Mouse (Mus musculus) ZHBTc4 (cell line): ENCODE measurements around the gene Fstl4.
A peak's percentile ranks its signal among the peaks of the same experiment; 100 is the strongest.

Experiments
- DNase-seq: peaks from one replicate; pipeline ENCODE4 v3.0.0-alpha.2; 2011; ENCODE audit warnings: low read depth, low spot score

The Fstl4 gene

DNA sequence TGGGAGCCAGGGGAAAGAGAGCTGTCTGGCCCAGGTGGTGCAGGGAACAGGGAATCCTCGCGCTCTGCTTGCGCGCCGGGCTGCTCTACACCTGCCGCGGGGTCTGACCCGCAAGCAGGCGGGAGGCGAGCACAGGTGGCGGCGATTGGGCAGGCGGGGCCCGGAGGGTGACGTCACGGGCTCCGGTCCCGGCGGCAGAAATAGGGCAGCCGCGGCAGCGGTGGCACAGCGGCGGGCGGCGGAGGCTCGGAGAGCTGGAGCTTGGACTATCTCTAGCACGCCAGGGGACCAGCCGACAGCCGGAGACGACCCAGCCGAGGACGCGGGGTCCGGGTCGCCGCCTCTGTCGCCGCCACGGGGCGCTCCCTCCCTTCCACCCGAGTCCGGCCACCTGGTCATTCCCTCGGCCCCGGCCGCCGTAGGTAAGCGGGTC lies at the start of gene Fstl4:
TSS of gene Fstl4 (plus strand) at position 174 of the 433 bp plus-strand sequence.
- DNase-seq = peak; percentile 65

DNA sequence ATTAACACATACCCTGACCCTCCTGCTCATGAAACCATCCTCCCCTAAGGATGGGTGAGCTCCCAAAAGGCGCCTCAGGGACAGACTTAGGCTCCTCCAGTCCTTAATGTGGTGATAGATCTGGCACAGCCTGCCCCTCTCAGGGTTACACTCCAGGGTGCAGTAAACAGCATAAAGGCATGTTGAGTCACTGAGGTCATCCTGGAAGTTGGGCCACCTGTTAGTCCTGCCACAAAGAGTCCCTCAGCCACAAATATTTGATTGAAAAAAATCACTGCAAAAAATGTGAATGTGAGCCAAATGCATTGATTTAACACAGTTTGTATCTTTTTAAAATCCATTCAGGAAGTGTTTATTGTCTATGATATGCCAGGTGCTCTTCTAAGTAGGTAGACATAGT lies 45.9 kb upstream of the Fstl4 start:
- no peak for DNase-seq

DNA sequence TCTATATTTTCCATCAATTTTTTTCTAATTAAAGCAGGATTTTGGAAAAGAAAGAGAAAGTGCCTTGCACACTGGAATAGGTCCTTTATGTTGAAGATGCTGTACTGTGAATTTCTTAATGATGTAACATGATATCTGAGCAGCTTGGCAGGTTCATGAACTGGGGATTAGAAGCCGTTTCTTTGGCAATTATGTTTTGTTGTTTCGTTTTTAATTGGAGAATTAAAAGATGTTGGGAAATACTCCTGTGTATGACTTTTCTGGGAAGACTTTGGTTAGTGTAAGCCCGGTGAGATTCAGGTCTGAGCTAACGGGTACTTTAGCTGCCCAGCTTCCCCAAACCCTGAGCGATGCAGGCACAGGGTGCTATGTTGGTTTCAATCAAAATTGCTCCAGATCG lies 43.3 kb upstream of the Fstl4 start:
- no peak for DNase-seq

DNA sequence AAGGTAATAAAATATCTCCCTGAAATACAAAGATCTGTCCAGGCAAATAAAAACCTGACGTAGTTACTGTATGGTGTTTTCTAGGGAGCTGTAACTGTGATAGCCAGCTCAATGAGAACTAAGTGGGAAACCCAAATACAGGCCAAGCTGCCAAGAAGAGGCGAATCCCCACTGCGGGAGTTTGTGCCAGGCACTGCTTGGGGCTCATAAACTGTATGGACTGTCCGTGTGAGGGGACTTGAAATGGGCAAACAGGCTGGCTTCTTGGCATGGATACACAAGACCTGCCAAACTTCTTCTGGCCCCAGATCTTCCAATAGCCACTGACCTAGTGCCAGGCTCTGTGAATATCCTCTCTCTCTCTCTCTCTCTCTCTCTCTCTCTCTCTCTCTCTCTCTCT lies 41.7 kb upstream of the Fstl4 start:
- no peak for DNase-seq

DNA sequence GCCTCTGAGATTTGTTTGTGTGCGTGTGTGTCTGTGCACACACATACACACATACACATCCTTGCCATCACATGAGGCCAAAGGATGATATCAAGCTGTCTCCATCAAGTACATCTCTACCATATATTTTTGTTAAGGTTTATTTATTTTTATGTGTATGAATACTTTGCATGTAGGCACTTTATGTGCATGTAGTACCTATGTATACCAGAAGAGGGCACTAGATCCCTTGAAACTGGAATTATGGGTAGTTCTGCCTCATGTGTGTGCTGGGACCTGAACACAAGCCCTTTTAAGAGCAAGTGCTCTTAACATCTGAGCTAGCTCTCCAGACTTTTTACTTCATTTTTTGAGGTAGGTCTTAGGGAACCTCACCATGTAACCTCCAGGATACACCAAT lies 38.4 kb upstream of the Fstl4 start:
- DNase-seq = peak; percentile 38

DNA sequence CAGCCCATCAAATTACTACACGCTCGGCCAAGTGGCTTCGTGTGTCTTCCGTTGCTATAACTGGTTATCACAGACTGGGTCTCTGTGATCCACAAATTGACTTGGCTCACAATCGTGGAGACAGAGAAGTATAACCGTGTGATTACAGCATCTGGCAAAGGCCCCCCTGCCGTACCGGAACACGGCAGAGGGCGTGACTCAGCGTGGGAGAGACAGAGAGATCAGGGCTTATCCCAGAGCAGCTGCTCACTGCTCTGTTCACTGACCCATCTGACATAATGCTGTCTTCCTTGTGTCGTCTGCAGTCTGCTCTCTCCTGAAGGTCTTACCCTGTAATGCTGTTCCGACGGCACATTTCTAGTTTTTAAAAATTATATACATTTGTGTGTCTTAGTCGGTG lies 36.0 kb upstream of the Fstl4 start:
- no peak for DNase-seq

DNA sequence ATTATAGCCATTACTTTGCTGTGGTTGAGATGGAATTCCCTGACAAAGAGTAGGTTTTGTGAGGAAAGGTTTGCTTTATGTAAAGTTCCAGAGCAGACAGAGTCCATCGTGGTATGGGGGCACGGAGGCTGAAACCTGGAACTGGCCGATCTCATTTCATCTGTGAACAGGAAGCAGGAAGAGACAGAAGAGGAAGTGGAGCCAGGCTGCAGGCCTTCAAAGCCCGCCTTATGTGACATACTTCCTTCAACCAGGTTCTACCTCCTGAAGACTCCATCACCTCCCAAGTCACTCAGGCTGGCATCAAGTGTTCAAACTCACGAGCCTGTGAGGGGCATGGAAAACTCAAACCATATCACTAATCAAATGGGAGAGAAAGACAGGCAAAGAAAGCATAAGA lies 34.5 kb upstream of the Fstl4 start:
- DNase-seq = no peak

DNA sequence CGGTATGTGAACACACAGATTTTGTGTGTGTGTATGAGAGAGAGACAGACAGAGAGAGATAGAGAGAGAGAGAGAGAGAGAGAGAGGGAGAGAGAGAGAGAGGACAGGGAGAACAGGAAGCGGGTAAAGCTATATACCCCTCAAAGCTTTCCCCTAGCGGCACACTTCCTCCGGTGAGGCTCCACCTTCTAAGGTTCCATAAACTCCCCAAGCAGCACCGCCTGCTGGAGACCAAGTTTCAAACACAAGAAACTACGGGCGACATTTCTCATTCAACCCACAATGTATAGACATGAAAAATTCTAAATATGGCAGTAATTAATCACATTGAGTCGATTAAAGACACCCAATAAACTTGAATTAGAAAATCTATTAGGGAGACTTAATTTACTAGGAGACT lies 32.5 kb upstream of the Fstl4 start:
- peak; percentile 45 for DNase-seq

DNA sequence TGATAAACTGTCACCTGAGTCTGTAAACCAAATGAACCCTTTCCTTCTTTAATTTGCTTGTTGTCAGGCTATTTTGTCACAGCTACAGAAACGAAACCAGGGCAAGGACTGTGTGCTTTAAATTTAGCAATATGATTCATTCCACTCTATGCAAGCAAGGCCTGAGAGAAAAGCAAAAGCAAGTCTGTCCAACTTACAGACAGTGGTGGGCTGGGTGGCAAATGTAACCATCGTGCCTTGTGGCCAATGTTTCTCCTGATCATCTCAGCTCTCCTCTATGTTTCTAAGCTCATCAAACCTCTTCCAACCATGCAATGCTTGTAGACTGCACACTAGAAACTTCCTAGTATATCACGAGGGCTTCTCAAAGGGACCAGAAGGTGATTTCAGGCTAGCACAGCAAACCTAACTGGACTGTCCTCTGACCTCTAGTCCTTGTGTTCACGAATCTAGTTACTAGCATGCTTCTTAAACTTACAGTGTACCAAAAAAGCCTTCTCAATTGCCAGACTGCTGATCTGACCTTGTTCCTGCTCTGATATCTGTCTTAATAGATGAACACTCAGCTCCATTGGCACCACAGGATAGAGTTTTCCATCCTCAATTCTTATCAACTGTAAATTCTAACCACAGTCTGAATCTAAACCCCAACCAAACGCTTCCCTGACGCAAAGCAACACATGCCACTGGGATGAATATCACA lies 29.8 kb upstream of the Fstl4 start:
- no peak for DNase-seq

DNA sequence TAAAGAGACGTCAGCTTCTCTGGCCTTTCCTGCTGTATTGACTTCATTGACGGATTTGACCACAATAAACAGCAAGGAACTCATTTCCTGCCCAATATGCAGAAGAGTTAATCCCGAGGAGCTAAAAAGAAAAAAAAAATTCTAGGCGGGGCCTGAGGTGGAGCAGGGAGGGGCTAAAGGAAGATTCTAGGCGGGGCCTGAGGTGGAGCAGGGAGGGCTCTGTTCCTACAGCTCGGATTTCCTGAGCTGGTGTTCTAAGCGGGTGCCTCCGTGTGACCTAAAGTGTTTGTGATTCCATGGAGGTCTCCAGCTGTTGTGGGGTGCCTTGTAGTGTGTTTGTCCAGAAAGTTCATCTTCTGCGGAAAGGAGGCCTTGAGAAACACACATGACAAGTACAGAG lies 25.2 kb upstream of the Fstl4 start:
- DNase-seq = peak; percentile 12

DNA sequence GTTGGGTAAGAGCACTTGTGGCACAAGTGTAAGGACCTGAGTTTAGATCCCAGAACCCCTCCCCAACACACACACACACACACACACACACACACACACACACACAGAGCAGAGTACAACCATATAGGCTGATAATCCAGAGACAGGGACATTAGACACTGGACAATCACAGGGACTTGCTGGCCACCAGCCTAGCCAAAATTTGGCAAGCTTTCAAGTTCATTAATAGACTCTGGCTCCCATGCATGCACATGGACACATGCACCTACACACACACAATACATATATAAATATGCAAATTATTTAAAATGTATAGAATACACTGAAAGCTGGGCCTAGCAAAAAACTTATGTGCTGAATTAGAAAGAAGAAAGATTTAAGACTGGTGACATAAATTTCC lies 24.0 kb upstream of the Fstl4 start:
- DNase-seq = no peak

DNA sequence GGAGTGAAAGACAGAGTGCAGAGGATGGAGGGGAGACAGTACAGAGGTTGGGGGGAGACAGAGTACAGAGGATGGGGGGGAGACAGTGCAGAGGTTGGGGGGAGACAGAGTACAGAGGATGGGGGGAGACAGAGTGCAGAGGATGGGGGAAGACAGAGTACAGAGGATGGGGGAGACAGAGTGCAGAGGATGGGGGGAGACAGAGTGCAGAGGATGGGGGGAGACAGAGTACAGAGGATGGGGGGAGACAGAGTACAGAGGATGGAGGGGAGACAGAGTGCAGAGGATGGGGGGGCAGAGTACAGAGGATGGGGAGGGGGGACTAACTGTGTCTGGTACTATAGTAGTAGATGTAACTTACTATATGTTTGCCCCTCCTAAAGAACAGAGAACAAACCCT lies 20.5 kb upstream of the Fstl4 start:
- DNase-seq = no peak

DNA sequence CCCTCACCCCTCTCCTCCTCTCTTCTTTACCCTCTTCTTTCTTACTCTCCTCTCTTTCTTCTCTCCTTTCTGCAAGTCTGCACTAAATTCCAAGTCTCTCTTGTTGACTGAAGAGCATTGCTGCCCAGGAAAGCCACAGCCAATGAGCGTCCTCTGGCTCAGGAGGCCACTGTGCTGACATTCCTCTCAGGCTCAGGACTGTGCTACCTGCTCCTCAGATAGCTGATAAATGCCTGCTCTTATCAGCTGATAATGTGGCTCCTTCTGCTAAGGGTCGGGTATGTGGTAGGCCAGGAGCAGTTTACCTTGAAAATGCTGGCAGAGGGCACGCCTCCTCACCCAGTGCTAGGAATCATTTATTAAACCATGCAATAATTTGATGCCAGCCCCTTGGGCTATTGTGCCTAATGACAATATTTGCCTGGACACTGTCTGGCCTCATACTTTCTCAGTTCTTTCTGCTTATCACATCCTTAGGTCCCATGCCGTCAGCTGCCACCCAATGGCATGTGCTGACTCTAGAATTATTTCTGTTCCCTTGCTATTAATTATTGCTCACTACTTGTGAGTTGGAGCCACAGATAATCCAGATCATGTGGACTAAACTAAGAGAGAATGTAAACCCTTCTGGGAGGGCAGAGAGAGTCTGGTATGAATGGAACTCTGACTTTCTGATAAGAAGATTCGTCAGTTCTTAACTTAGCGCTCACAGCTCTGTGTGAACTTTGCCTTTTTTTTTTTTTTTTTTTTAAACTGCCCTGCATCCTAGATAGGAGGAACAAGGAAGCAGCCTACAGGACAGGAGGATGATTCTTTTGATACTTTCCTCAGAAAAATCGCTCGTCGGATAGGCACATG lies 19.6 kb upstream of the Fstl4 start:
- DNase-seq = no peak

DNA sequence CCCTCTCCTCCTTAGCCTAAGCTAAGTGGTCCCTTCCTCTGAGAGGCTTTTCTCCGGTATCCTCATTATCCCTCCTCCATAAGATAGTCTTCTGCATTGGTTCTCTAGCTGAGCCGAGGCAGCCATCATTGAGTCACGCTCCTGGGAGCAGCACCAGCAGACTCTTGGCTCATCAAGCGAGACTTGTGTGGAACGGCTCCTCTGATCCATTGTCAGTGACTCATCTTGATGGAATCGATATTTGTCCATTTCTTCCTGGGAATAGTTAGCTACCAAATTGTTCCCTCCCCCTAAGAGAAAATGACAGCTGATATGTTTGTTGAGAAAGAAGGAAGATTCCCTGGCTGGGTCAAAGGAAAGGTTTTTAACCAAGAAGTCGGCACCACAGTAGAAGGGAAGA lies 17.2 kb upstream of the Fstl4 start:
- DNase-seq = no peak

DNA sequence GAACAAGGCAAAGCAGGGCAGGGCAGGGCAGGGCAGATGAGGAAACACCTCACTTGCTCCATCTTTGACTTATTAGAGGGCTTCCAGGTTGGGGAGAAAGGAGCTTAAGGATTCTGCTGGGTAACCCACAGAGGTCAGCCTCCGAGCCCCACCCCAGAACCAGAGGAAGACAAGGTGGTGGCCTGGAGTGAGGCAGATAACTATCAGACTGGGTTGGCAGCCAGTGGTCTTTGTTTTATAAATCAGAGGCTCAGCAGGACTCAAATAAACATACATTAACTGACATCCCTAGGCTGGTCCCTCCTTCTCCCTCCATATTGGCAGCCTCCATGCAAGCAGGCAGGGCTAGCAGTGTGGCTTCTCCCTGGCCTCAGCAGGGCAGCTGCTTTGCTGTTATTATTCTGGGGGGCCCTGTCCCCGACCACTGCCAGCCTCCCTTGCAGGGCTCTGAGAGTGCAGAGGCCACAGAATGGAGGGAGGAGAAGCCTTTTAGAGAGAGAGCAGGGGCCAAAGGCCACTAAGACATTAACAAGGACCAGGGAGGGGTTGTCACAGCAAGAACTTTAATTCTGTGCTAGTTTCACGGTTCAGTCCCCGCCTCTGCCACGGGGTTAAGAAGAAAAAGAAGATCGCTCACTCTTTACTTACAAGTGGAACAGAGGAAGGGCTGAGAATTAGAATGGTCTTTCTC lies 16.5 kb upstream of the Fstl4 start:
- DNase-seq = peak; percentile 70

DNA sequence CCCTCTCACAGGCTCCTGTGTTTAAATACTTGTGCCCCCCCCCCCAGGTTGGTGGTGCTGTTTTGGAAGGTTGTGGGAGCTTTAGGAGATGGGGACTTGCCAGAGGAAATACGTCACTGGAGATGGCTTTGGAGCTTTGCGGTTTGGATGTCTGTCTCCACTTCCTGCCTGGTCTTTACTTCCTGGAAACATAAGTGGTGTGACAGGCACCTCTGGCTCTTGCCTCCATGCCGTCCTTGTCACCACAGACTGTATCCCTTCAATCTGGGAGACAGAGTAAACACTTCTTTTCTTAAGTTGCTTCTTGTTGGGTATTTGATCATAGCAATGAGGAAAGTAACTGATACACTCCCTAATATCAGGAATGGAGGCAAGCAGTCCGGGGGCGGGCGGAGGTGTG lies 14.4 kb upstream of the Fstl4 start:
- no peak for DNase-seq

DNA sequence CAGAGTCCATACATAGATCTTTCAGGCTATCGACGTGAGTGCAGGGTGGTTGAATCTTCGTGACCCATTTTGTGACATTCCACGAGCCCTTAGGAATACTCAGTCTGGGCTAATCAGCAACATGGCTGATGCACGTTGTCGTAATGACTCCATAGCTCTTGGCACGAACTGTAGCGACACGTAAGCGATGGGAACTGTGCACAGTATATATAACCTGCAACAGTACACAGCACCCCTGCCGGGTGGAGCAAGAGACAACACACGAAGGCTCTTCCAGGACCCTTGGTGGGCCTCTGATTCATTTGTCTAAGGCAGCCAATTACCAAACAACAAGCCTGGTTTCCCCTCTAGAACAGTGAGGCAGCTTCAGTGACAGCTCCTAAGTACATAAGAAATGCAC lies 11.9 kb upstream of the Fstl4 start:
- DNase-seq = no peak

DNA sequence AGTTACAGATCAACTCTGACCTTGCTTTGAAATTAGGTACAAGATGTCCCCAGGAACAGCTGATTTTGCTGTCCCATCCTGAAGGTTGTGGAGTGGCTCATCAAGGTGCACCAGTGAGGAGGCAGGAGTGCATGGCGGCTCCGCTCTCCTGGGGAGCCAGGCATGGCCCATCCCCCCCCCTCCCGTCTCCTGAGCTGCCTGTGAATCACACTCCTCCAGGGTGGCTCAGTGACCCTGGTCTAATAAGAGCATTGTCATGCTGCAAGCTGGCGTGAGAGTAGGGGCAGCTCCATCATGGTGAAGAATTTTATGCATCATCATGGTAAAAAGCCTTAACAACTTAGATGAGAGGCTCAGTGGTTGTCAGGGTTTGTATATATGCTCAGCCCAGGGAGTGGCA lies 11.2 kb upstream of the Fstl4 start:
- DNase-seq = no peak

DNA sequence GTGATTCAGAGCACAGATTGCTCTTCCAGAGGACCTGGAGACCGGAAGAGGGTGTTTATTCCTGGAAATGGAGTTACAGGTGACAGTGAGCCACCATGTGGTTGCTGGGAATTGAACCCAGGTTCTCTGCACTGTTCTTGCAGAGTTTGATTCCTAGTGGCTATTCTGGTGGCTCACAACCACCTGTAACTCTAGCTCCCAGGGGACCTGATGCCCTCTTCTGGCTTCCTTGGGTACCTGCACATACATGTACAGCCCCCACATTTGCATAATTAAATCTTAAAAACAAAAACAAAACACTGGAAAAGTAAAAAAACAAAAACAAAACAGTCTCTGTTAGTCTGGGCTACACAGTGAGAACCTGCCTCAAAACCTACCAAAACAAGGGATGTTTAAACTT lies 2.6 kb upstream of the Fstl4 start:
- DNase-seq = peak; percentile 70

DNA sequence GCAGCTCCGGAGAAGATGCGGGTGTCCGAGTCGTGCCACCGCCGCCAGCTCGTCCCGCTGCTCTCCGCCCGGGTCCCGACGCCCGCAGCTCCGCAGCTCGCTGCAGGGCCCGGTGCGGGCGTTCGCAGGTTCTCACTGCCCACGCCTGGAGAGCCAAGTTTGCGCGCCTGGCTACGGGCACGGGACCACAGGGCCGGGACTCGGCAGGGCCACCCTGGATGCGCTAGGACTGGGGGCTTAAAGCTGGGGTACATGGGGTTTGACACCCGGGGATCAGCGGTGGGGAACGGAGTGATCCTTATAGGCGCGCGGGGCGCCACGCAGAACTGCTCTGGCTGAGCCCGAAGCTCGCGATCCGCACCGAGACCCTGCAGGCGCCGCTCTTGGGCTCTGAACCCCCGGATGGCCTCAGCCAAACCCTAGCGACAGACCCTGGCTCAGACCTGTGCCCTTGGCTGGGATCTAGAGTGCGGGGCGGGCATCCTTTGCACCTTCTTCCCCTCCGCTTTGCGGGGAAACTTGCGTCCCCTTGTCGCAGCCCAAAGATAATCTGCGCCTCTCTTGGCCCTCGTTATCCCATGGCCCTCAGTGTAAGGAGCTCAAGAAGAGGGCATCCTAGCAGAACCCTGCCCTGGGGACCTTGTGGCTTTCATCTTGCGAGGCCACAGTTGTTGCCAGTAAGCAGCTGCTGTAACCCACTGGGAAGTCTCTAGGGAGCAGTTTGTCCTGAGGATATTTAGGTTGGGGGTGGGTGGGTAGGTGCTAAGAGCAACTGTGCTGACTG lies 652 bp downstream of the Fstl4 start:
- DNase-seq = peak; percentile 44

DNA sequence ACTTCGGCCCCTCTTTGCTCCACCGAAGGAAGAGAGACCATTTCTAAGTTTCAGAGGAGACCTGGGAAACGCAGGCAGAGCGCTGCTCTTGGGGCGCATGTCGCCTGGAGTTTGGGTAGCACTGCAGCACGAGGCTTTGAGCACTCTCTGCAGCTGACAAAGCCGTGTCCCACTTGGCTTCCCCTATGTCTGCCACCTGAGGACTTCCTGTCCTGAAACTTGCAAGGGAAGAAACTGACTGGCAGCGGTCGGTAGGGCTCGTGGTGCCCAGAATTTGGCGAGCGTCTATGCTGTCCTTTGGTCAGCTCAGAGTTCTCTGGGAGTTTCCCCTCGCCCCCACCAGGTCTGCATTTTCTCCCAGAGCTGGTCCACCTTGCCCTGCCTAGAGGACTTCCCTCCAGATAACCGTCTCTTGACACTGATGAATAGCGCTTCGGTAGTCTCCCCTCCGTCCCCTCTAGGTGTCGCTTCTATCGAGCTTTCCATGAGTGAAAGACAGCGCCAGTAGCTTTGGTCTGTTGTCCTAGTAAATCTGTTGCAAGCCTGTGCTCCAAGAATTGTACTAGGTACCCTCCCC lies 1.3 kb downstream of the Fstl4 start:
- DNase-seq = peak; percentile 75
